Mouse (Mus musculus) macrophage (primary cell): Measurements from ENCODE around the gene Phlpp1. TPM values are rescaled to one million over a fixed set of nuclear protein-coding genes. Genes with fewer than 3 reads are reported as not detected.

ENCODE experiments used
- H3K27ac ChIP-seq: fragments of 350-480 bp; formaldehyde crosslinking; 2 replicates; pipeline ENCODE4 v1.9.0; 2021
- H3K36me3 ChIP-seq: fragments of 350-480 bp; formaldehyde crosslinking; 2 replicates; pipeline ENCODE4 v1.9.0; 2021; ENCODE audit errors: inconsistent target
- H3K4me3 ChIP-seq: fragments of 350-480 bp; formaldehyde crosslinking; 2 replicates; pipeline ENCODE4 v1.9.0; 2021; ENCODE audit errors: inconsistent target
- H3K79me2 ChIP-seq: fragments of 350-480 bp; formaldehyde crosslinking; 2 replicates; pipeline ENCODE4 v1.9.0; 2021; ENCODE audit errors: inconsistent target
- WGBS: methylation state at CpG from one replicate; pipeline ENCODE4 v1.1.7; 2026; ENCODE audit warnings: inconsistent platforms; ENCODE audit not compliant: missing documents; 5-methylcytosine and 5-hydroxymethylcytosine counted together
- polyA plus RNA-seq: library from polyadenylated mRNA; stranded (reverse); fragments of 250-400 nt; gene quantifications from 3 replicates; pipeline ENCODE4 v1.2.4, GENCODE M21; 2018; ENCODE audit warnings: inconsistent platforms

Phlpp1 gene
- polyA plus RNA-seq, 1 experiment from 2014 or later: 9.7 TPM

DNA sequence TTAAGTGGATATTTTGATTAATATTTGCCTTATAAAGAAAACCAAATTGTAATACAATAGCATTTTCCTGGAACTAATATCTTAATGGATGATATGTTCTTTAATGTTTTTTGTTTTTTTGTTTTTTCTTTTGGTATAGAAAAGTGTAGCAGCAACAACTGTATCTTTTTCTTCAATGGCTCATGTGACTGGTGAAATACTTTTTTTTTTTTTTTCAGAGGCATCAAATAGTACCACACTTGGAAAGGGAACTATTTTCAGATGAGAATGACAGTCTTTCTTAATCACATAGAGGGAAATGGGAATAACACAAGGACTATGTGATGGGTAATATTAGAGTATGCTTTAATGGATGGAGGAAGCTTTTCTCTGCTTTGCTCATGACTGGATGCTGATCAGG lies 3.0 kb downstream of the Phlpp1 start:
- Histone ChIP-seq H3K79me2 (peaks cover 67% of the 10 kb centered on the region; the same call in 1 of the 2 replicates), H3K36me3 (no peaks in the 10 kb centered on the region), H3K27ac (no peak overlapping the region), H3K4me3 (no peak overlapping the region)

GRCm38 (mm10) chr1:106175360-106175759 lies 3.8 kb downstream of the Phlpp1 start:
- no peaks in the 10 kb centered on the region for H3K36me3 ChIP-seq
- H3K27ac ChIP-seq: no peak overlapping the region
- H3K4me3 ChIP-seq: no peak overlapping the region
- 93% methylated on average over 3 of the region's 3 CpGs for WGBS
- peaks cover 74% of the 10 kb centered on the region; the same call in 1 of the 2 replicates for H3K79me2 ChIP-seq

- H3K36me3 ChIP-seq: no peaks in the 10 kb centered on the region
- peaks cover 87% of the 10 kb centered on the region; the same call in 1 of the 2 replicates for H3K79me2 ChIP-seq
- no peak overlapping the region for H3K27ac ChIP-seq
- no peak overlapping the region for H3K4me3 ChIP-seq
- WGBS: 67% methylated on average over 1 of the region's 1 CpGs
These were observed 5.2 kb downstream of the Phlpp1 start for GRCm38 (mm10) chr1:106176791-106177190.

DNA sequence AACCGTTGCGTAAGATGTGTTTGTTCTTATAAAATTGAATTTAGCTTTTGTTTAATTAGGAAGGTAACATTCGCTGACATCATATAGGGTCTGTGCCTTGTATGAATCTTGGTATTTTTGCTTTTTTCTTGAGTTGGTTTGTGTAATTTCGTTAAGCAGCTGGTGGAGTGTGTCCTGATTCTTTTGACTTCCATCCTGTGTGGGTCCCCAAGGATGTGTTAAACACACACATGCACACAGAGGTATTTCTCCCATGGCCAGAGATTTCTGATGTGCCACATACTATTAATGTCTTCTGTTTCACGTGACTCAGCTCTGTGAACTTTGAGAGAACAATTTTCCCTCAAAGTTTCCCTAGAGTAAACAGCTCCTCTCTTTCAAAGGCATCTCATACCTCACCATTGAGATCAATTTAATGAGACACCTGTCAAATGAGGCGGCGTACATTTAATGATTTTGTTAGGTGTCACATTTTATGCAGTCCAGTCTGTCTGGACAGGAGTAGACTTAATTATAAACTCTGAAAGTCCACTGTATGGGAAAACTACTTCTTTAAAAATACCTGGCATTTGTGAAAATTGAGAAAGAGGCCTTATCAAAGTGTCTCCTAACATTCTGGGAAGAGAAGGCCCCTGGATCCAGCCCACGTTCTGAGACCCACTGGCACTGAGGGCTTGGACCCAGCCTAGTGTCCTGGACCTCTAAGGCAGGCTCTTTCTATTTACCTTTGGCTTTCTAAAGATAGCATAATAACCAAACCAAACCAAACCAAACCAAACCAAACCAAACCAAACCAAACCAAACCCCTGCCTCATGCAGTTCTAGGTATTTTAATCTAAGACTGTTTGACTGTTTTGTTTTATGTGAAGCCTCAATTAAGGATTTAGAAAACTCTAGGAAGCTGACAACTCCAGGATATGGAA lies 6.6 kb downstream of the Phlpp1 start:
- Histone ChIP-seq H3K36me3 (no peaks in the 10 kb centered on the region), H3K79me2 (peaks cover 99% of the 10 kb centered on the region; the same call in 1 of the 2 replicates), H3K4me3 (no peak overlapping the region), H3K27ac (no peak overlapping the region)
- 92% methylated on average over 8 of the region's 8 CpGs for WGBS

DNA sequence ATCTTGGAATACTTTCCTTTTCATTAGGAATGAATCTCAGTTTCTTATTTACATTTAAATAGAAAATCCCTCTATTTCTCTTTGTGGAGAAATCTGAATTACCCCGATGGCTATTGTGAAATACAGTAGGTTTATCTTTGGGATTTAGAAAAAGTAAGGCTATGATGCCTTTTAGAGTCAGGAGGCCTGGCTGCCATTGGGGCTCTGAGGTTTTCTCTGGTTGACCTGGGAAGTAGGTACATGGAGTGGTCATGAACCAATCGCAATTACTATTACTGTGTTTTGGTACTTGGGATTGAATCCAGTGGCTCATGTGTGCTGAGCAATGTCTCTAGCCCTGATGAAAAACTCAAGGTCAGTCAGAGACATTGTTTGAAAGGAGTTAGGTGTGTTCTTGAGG lies 12.1 kb downstream of the Phlpp1 start:
- no peak overlapping the region for H3K4me3 ChIP-seq
- WGBS: 100% methylated on average over 2 of the region's 2 CpGs
- H3K27ac ChIP-seq: no peak overlapping the region
- H3K36me3 ChIP-seq: no peaks in the 10 kb centered on the region
- H3K79me2 ChIP-seq: peaks cover 94% of the 10 kb centered on the region; the same call in 1 of the 2 replicates

DNA sequence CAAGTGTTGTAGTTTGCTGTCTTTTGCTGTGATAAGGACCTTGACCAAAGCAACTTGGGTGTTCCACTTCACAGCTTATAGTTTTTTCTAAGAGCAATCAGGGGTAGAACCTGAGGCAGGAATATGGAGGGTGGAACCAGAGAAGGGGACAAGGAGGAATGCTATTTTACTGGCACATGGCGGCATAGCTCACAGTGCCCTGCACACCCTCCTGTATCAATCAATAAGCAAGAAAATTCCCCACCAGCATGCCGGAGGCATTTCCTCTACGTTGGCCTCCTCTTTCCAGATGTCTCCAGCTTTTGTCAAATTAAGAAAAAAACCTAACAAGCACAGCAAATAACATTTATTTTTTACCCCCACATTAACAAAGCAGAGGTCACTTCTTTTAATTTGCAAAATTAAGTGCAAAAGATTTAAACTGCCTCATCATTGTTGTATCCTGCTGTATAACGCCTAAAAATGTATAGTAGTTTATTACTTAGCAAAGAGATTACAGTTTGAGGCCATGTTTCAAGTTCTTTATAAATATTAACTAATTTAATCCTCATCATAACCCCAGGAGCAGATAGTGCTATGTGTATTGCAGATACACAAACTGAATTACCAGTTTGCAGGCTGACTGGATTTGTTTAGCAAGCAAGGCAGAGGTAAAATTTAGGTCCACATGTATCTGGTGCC lies 13.4 kb downstream of the Phlpp1 start:
- WGBS: 100% methylated on average over 3 of the region's 4 CpGs
- H3K4me3 ChIP-seq: no peak overlapping the region
- no peaks in the 10 kb centered on the region for H3K36me3 ChIP-seq
- H3K79me2 ChIP-seq: peaks cover 86% of the 10 kb centered on the region; the same call in 1 of the 2 replicates
- H3K27ac ChIP-seq: no peak overlapping the region

DNA sequence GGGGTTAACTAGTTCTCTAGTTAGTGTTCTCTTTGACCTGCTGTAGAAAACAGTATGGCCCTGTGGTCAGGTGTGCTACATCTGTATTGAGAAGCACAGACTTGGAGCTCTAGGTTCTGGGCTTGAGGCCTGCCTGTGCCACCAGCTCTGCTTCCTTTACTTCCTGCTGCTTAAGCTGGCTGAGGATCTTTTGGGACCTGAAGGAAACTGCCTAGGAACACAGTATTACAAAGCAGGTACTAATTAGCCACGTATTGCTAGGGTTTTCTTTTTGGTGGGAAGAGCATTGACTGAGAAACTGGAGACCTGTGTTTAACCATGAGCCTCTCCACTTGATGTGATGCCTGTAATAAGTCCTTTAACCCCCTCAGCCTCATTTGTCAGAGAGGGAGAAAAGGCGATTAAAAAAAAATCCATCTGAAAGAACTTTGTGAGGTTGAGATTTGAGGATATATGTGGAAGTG lies 13.9 kb downstream of the Phlpp1 start:
- H3K27ac ChIP-seq: no peak overlapping the region
- peaks cover 80% of the 10 kb centered on the region; the same call in 1 of the 2 replicates for H3K79me2 ChIP-seq
- H3K4me3 ChIP-seq: no peak overlapping the region
- 85% methylated on average over 2 of the region's 2 CpGs for WGBS
- H3K36me3 ChIP-seq: no peaks in the 10 kb centered on the region

- WGBS: 81% methylated on average over 2 of the region's 2 CpGs
- no peak overlapping the region for H3K4me3 ChIP-seq
- H3K36me3 ChIP-seq: no peaks in the 10 kb centered on the region
- no peak overlapping the region for H3K27ac ChIP-seq
- H3K79me2 ChIP-seq: peaks cover 74% of the 10 kb centered on the region; the same call in 1 of the 2 replicates
These were observed 14.5 kb downstream of the Phlpp1 start for GRCm38 (mm10) chr1:106186062-106186461.

- peaks cover 67% of the 10 kb centered on the region; the same call in 1 of the 2 replicates for H3K79me2 ChIP-seq
- no peak overlapping the region for H3K27ac ChIP-seq
- no peaks in the 10 kb centered on the region for H3K36me3 ChIP-seq
- H3K4me3 ChIP-seq: no peak overlapping the region
These were observed 15.9 kb downstream of the Phlpp1 start for GRCm38 (mm10) chr1:106187480-106187879.

GRCm38 (mm10) chr1:106188756-106189155 lies 17.2 kb downstream of the Phlpp1 start:
- Histone ChIP-seq H3K79me2 (peaks cover 67% of the 10 kb centered on the region; the same call in 1 of the 2 replicates), H3K36me3 (no peaks in the 10 kb centered on the region), H3K4me3 (no peak overlapping the region), H3K27ac (no peak overlapping the region)
- WGBS: 95% methylated on average over 3 of the region's 3 CpGs

DNA sequence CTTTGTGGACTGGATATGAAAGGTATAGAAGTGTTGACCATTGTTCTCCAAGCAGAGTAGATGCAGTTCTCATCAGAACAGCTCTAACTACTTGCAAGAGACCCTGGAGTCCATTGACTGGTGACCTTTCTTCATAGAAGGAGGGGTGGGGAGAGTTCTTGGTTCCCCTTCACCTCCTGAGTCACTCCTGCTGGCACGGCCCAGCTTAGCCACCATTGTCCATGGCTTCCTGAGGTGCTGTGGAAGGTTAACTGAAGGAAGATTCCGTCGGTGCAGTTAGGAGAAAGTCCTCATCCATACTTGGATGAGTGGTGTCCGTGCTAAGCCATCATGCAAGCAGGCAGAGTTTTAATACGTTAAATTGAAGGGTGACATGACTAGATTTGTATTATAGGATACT lies 17.8 kb downstream of the Phlpp1 start:
- peaks cover 67% of the 10 kb centered on the region; the same call in 1 of the 2 replicates for H3K79me2 ChIP-seq
- H3K36me3 ChIP-seq: no peaks in the 10 kb centered on the region
- WGBS: 81% methylated on average over 5 of the region's 5 CpGs
- no peak overlapping the region for H3K27ac ChIP-seq
- H3K4me3 ChIP-seq: no peak overlapping the region

GRCm38 (mm10) chr1:106190695-106191094 lies 19.1 kb downstream of the Phlpp1 start:
- Histone ChIP-seq H3K4me3 (no peak overlapping the region), H3K27ac (no peak overlapping the region), H3K36me3 (no peaks in the 10 kb centered on the region), H3K79me2 (peaks cover 55% of the 10 kb centered on the region; the same call in 1 of the 2 replicates)
- whole genome bisulfite sequencing: 84% methylated on average over 3 of the region's 3 CpGs

DNA sequence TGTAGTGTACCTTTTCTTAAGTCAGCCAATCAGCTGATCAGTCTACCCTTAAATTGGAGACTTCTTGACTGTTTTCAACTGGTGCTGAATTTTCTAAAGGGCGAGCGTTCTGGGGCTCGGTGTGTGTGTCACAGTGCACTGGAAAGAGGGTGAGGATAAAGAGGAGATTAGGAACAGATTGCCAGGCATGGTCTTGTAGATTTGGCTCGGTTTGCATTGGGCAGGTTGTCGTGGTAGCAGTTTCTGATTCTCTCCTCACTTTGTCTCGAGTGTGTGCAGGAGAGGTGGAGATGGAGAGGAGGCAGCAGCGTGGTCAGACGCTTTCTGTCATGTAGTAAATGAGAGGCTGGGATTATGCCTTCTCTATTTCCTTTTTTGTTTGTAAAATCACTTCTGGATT lies 20.3 kb downstream of the Phlpp1 start:
- Histone ChIP-seq H3K4me3 (no peak overlapping the region), H3K79me2 (peaks cover 52% of the 10 kb centered on the region; the same call in 1 of the 2 replicates), H3K27ac (no peak overlapping the region), H3K36me3 (no peaks in the 10 kb centered on the region)
- WGBS: 94% methylated on average over 8 of the region's 8 CpGs

DNA sequence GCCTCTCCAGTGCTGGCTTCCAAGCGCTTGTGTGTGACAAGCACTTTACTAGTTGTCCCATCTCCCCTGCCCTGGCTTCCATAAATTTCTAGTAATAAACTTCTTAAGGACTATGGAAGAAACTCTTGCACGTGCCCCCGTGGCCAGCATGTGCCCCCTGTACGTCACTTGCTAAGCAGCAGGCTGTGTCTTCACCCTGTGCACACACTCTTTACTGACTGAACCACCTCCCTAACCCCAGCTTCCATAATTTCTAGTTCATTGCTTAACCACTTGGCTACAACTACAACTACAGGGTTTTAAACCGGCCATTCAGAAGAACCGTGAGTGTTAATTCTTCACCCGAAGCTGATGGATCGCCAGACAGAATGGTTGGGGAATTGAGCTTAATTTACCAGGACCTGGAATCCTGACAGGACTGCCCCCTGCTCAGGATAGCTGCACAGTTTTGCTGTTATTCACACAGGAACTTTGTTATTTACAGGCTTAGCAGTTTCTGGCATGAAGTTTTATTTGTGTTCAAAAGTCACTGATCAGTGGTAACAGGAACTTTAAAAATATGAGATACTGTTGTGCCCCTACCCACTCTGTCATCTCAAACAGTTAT lies 21.4 kb downstream of the Phlpp1 start:
- Histone ChIP-seq H3K36me3 (no peaks in the 10 kb centered on the region), H3K79me2 (peaks cover 44% of the 10 kb centered on the region; the same call in 1 of the 2 replicates), H3K4me3 (no peak overlapping the region), H3K27ac (no peak overlapping the region)
- 97% methylated on average over 8 of the region's 8 CpGs for WGBS
